Mouse (Mus musculus): Measurements from ENCODE around the gene Olfr1357. TPM values are rescaled to one million over a fixed set of nuclear protein-coding genes. Genes with fewer than 3 reads are reported as not detected.
A peak's percentile ranks its signal among the peaks of the same experiment; 100 is the strongest.

The Olfr1357 gene
- polyA plus RNA-seq, 1 experiment, result not detected

- no peaks in the 10 kb centered on the region for H3K4me1 ChIP-seq (ENCODE audit: control insufficient read depth, insufficient read depth, low read length)
- no peak overlapping the region for H3K4me3 ChIP-seq (replicated peaks; ENCODE audit: extremely low read depth, low read depth, low read length)
- TF ChIP-seq POLR2A (IDR thresholded peaks at IDR 0.05; ENCODE audit: borderline replicate concordance, extremely low read depth, low read depth, low read length), result no peak
- TF ChIP-seq CTCF (IDR thresholded peaks at IDR 0.05; ENCODE audit: insufficient read depth, low read length), result no peak
- WGBS, result 71% methylated on average over 3 of the region's 3 CpGs
- no peak for DNase-seq
Measured at GRCm38 (mm10) chr10:78583939-78584338, 33.9 kb downstream of the Olfr1357 start.

GRCm38 (mm10) chr10:78583347-78583746, 34.5 kb downstream of the Olfr1357 start:
- H3K4me3 ChIP-seq (replicated peaks; ENCODE audit: extremely low read depth, low read depth, low read length), result no peak overlapping the region
- 74% methylated on average over 9 of the region's 9 CpGs for WGBS
- no peak for TF ChIP-seq POLR2A (IDR thresholded peaks at IDR 0.05; ENCODE audit: borderline replicate concordance, extremely low read depth, low read depth, low read length)
- no peak for TF ChIP-seq CTCF (IDR thresholded peaks at IDR 0.05; ENCODE audit: insufficient read depth, low read length)

GRCm38 (mm10) chr10:78581121-78581520, 36.8 kb downstream of the Olfr1357 start:
- no peak for TF ChIP-seq POLR2A (IDR thresholded peaks at IDR 0.05; ENCODE audit: borderline replicate concordance, extremely low read depth, low read depth, low read length)
- no peak for TF ChIP-seq CTCF (IDR thresholded peaks at IDR 0.05; ENCODE audit: insufficient read depth, low read length)
- DNase-seq, result no peak
- Histone ChIP-seq H3K4me1 (ENCODE audit: control insufficient read depth, insufficient read depth, low read length) (no peaks in the 10 kb centered on the region), H3K4me3 (replicated peaks; ENCODE audit: extremely low read depth, low read depth, low read length) (no peak overlapping the region)
- WGBS, result 96% methylated on average over 7 of the region's 7 CpGs

More at GRCm38 (mm10) chr10:78583347-78583746, 34.5 kb downstream of the Olfr1357 start:
- DNase-seq, result no peak
- H3K4me1 ChIP-seq (ENCODE audit: control insufficient read depth, insufficient read depth, low read length), result no peaks in the 10 kb centered on the region

- WGBS, result 83% methylated on average over 3 of the region's 3 CpGs
- no peak for TF ChIP-seq POLR2A (IDR thresholded peaks at IDR 0.05; ENCODE audit: borderline replicate concordance, extremely low read depth, low read depth, low read length)
- no peak for TF ChIP-seq CTCF (IDR thresholded peaks at IDR 0.05; ENCODE audit: insufficient read depth, low read length)
- peaks cover 5% of the 10 kb centered on the region; the same call in 1 of the 2 replicates for H3K4me1 ChIP-seq (ENCODE audit: control insufficient read depth, insufficient read depth, low read length)
- no peak for DNase-seq
- H3K4me3 ChIP-seq (replicated peaks; ENCODE audit: extremely low read depth, low read depth, low read length), result no peak overlapping the region
Measured at GRCm38 (mm10) chr10:78578204-78578603, 39.7 kb downstream of the Olfr1357 start.

GRCm38 (mm10) chr10:78576435-78577184, 41.3 kb downstream of the Olfr1357 start:
- no peak for DNase-seq
- Histone ChIP-seq H3K4me3 (replicated peaks; ENCODE audit: extremely low read depth, low read depth, low read length) (no peak overlapping the region), H3K4me1 (ENCODE audit: control insufficient read depth, insufficient read depth, low read length) (peaks cover 5% of the 10 kb centered on the region; the same call in 1 of the 2 replicates)
- WGBS, result 92% methylated on average over 16 of the region's 16 CpGs
- TF ChIP-seq CTCF (IDR thresholded peaks at IDR 0.05; ENCODE audit: insufficient read depth, low read length) (no peak), POLR2A (IDR thresholded peaks at IDR 0.05; ENCODE audit: borderline replicate concordance, extremely low read depth, low read depth, low read length) (no peak)

GRCm38 (mm10) chr10:78575690-78576089, 42.2 kb downstream of the Olfr1357 start:
- TF ChIP-seq POLR2A (IDR thresholded peaks at IDR 0.05; ENCODE audit: borderline replicate concordance, extremely low read depth, low read depth, low read length), result no peak
- TF ChIP-seq CTCF (IDR thresholded peaks at IDR 0.05; ENCODE audit: insufficient read depth, low read length), result no peak
- Histone ChIP-seq H3K4me1 (ENCODE audit: control insufficient read depth, insufficient read depth, low read length) (peaks cover 5% of the 10 kb centered on the region; the same call in 1 of the 2 replicates), H3K4me3 (replicated peaks; ENCODE audit: extremely low read depth, low read depth, low read length) (no peak overlapping the region)
- 12% methylated on average over 2 of the region's 2 CpGs for WGBS
- DNase-seq, result no peak

- WGBS, result 8% methylated on average over 13 of the region's 13 CpGs
Measured at GRCm38 (mm10) chr10:78575105-78575632, 42.7 kb downstream of the Olfr1357 start.

GRCm38 (mm10) chr10:78574250-78575104, 43.4 kb downstream of the Olfr1357 start, which contains the start of gene Ilvbl:
TSS of gene Ilvbl (plus strand) at chr10:78574346.
- Histone ChIP-seq H3K4me1 (ENCODE audit: control insufficient read depth, insufficient read depth, low read length) (peaks cover 5% of the 10 kb centered on the region; the same call in 1 of the 2 replicates), H3K4me3 (replicated peaks; ENCODE audit: extremely low read depth, low read depth, low read length) (peak within 1 kb of the TSS; percentile 76)
- peak; percentile 47; the same call in 1 of the 2 replicates for TF ChIP-seq POLR2A (IDR thresholded peaks at IDR 0.05; ENCODE audit: borderline replicate concordance, extremely low read depth, low read depth, low read length)
- TF ChIP-seq CTCF (IDR thresholded peaks at IDR 0.05; ENCODE audit: insufficient read depth, low read length), result 0 out of 2 replicates have a peak, but pooled peaks have one; percentile 15
- peak; percentile 95 for DNase-seq
- WGBS, result under 1% methylated on average over 51 of the region's 51 CpGs

More at GRCm38 (mm10) chr10:78575105-78575632, 42.7 kb downstream of the Olfr1357 start:
- Histone ChIP-seq H3K4me3 (replicated peaks; ENCODE audit: extremely low read depth, low read depth, low read length) (peak overlapping the region; percentile 76), H3K4me1 (ENCODE audit: control insufficient read depth, insufficient read depth, low read length) (peaks cover 5% of the 10 kb centered on the region; the same call in 1 of the 2 replicates)
- TF ChIP-seq CTCF (IDR thresholded peaks at IDR 0.05; ENCODE audit: insufficient read depth, low read length) (no peak), POLR2A (IDR thresholded peaks at IDR 0.05; ENCODE audit: borderline replicate concordance, extremely low read depth, low read depth, low read length) (no peak)
- DNase-seq, result no peak

GRCm38 (mm10) chr10:78573226-78573625, 44.6 kb downstream of the Olfr1357 start:
- no peak for DNase-seq
- WGBS, result 61% methylated on average over 3 of the region's 3 CpGs
- Histone ChIP-seq H3K4me3 (replicated peaks; ENCODE audit: extremely low read depth, low read depth, low read length) (no peak overlapping the region), H3K4me1 (ENCODE audit: control insufficient read depth, insufficient read depth, low read length) (peaks cover 5% of the 10 kb centered on the region; the same call in 1 of the 2 replicates)
- TF ChIP-seq POLR2A (IDR thresholded peaks at IDR 0.05; ENCODE audit: borderline replicate concordance, extremely low read depth, low read depth, low read length), result no peak
- TF ChIP-seq CTCF (IDR thresholded peaks at IDR 0.05; ENCODE audit: insufficient read depth, low read length), result no peak
